Comparison of ENCODE assay signal across 10 mouse cellular contexts in genomic region chr10:7695286-7695685, GRCm38 (mm10). TPM values are rescaled to one million over a fixed set of nuclear protein-coding genes. Genes with fewer than 3 reads are reported as not detected.
DNase-seq lines count a peak whose midpoint lies in the region; ATAC-seq and TF ChIP-seq lines count a peak whose summit lies in the region.
"Had no signal": no experiment of that assay in that cellular context is flagged by ENCODE, and none has a peak within 500 bp of the region (broad histone marks: within the 10 kb centered on the region; RNA-seq: fewer than 3 reads in every experiment).

No protein-coding gene starts in this region.

- intact Hi-C loops in left cerebral cortex, postnatal 36 days (cut with DNase I) = no loop called here

- no peaks in the 10 kb centered on the region for H3K4me1 ChIP-seq in intestine, postnatal 0 days (replicated peaks; ENCODE audit: control insufficient read depth, insufficient read depth, low read length)
- no peaks in the 10 kb centered on the region for H3K4me1 ChIP-seq in intestine, embryonic 15.5 days (replicated peaks)
- no peaks in the 10 kb centered on the region for H3K4me1 ChIP-seq in hindbrain, embryonic 12.5 days
- no peaks in the 10 kb centered on the region for H3K4me1 ChIP-seq in kidney, embryonic 14.5 days (ENCODE audit: control insufficient read depth, insufficient read depth, low read length)

- H3K27me3 ChIP-seq in intestine, postnatal 0 days (replicated peaks; ENCODE audit: control insufficient read depth, insufficient read depth, low read length) = no peaks in the 10 kb centered on the region
- no peaks in the 10 kb centered on the region for H3K27me3 ChIP-seq in intestine, embryonic 15.5 days (replicated peaks)
- H3K27me3 ChIP-seq in splenic B cell, adult 2 months (ENCODE audit: control insufficient read depth, insufficient read depth, low read length, poor library complexity, severe bottlenecking) = no peaks in the 10 kb centered on the region
- H3K27me3 ChIP-seq in hindbrain, embryonic 12.5 days = no peaks in the 10 kb centered on the region
- H3K27me3 ChIP-seq in kidney, embryonic 14.5 days (ENCODE audit: control insufficient read depth, insufficient read depth, low read length) = no peaks in the 10 kb centered on the region

- TF ChIP-seq CTCF in intestine, postnatal 0 days (IDR thresholded peaks at IDR 0.05; ENCODE audit: low read depth) = peak; percentile 32
- peak; percentile 22; the same call in 1 of the 2 replicates for TF ChIP-seq CTCF in brain, embryonic 14.5 days (IDR thresholded peaks at IDR 0.05; ENCODE audit: borderline replicate concordance, extremely low read depth, insufficient read depth, insufficient read length)

- no peak overlapping the region for H3K4me2 ChIP-seq in intestine, postnatal 0 days (replicated peaks; ENCODE audit: low read depth)
- no peak overlapping the region for H3K4me2 ChIP-seq in intestine, embryonic 15.5 days (replicated peaks)
- no peak overlapping the region for H3K4me2 ChIP-seq in hindbrain, embryonic 12.5 days (replicated peaks)
- no peak overlapping the region for H3K4me2 ChIP-seq in kidney, embryonic 14.5 days (replicated peaks; ENCODE audit: low read depth, low read length)

- TF ChIP-seq POLR2A in brain, embryonic 14.5 days (IDR thresholded peaks at IDR 0.05; ENCODE audit: borderline replicate concordance, extremely low read depth, insufficient read depth, insufficient read length, poor library complexity, severe bottlenecking) = no peak

- no peak for ATAC-seq in intestine, postnatal 0 days
- ATAC-seq in intestine, embryonic 15.5 days = no peak
- ATAC-seq in hindbrain, embryonic 12.5 days (ENCODE audit: low FRiP score) = no peak
- ATAC-seq in kidney, embryonic 14.5 days (ENCODE audit: low FRiP score, low TSS enrichment) = no peak

- H3K4me3 ChIP-seq in intestine, postnatal 0 days (ENCODE audit: low read depth, low read length) = no peak overlapping the region
- no peak overlapping the region for H3K4me3 ChIP-seq in intestine, embryonic 15.5 days (replicated peaks)
- no peak overlapping the region for H3K4me3 ChIP-seq in hindbrain, embryonic 12.5 days
- no peak overlapping the region for H3K4me3 ChIP-seq in kidney, embryonic 14.5 days (ENCODE audit: low read length)

- H3K27ac ChIP-seq in intestine, postnatal 0 days (ENCODE audit: low read depth, low read length) = no peak overlapping the region
- no peak overlapping the region for H3K27ac ChIP-seq in intestine, embryonic 15.5 days
- H3K27ac ChIP-seq in hindbrain, embryonic 12.5 days = no peak overlapping the region
- no peak overlapping the region for H3K27ac ChIP-seq in kidney, embryonic 14.5 days (ENCODE audit: low read depth, low read length)

- DNase-seq in CD4-positive helper T cell, adult 2 months (ENCODE audit: low read depth, low spot score) = peak; percentile 38
- no peak for DNase-seq in brain, embryonic 14.5 days (ENCODE audit: low read depth)
- DNase-seq in splenic B cell, adult 2 months (ENCODE audit: low read depth, low spot score) = peak; percentile 41
- DNase-seq in left cerebral cortex, postnatal 36 days (ENCODE audit: low spot score in 2 of 2) = no peak
- DNase-seq: adrenal gland, adult 2 months; cerebellum, adult 18-20 months had no signal

- no peak overlapping the region for H3K9ac ChIP-seq in intestine, postnatal 0 days (ENCODE audit: low read depth, low read length)
- H3K9ac ChIP-seq in intestine, embryonic 15.5 days = no peak overlapping the region
- no peak overlapping the region for H3K9ac ChIP-seq in hindbrain, embryonic 12.5 days
- no peak overlapping the region for H3K9ac ChIP-seq in kidney, embryonic 14.5 days (ENCODE audit: low read depth, low read length)

- H3K36me3 ChIP-seq in intestine, postnatal 0 days (ENCODE audit: control insufficient read depth, insufficient read depth) = peaks cover 64% of the 10 kb centered on the region
- peaks cover 36% of the 10 kb centered on the region for H3K36me3 ChIP-seq in intestine, embryonic 15.5 days
- peaks cover 17% of the 10 kb centered on the region; the same call in 1 of the 2 replicates for H3K36me3 ChIP-seq in splenic B cell, adult 2 months (ENCODE audit: control insufficient read depth, insufficient read depth, low read length, poor library complexity, severe bottlenecking)
- peaks cover 79% of the 10 kb centered on the region for H3K36me3 ChIP-seq in hindbrain, embryonic 12.5 days
- H3K36me3 ChIP-seq in kidney, embryonic 14.5 days (ENCODE audit: control insufficient read depth, insufficient read depth, low read length) = peaks cover 76% of the 10 kb centered on the region

- H3K9me3 ChIP-seq in intestine, postnatal 0 days (ENCODE audit: control insufficient read depth) = no peaks in the 10 kb centered on the region
- H3K9me3 ChIP-seq in intestine, embryonic 15.5 days = no peaks in the 10 kb centered on the region
- no peaks in the 10 kb centered on the region for H3K9me3 ChIP-seq in hindbrain, embryonic 12.5 days (replicated peaks)
- H3K9me3 ChIP-seq in kidney, embryonic 14.5 days (ENCODE audit: control insufficient read depth, low read length) = no peaks in the 10 kb centered on the region

RNA-seq across cellular contexts. Expression of gene Lats1, which starts 14.3 kb away (rescaled TPM):
- 5.5 and 6.6 TPM in 2 replicates for polyA plus RNA-seq in intestine, postnatal 0 days (2015; fragmentation: Nextera tagmentation; extraction: Ambion mirVana)
- polyA plus RNA-seq in intestine, embryonic 15.5 days (2015; fragmentation: Nextera tagmentation; extraction: Ambion mirVana) = 8.2 and 8.4 TPM in 2 replicates
- polyA plus RNA-seq in brain, embryonic 14.5 days (2012; rRNA removed) = 26.6 and 32.1 TPM in 2 replicates
- 10 to 100 TPM; 30.3 to 34.3 TPM for total RNA-seq in left cerebral cortex, postnatal 36 days (2021)
- 16.4 and 17.0 TPM in 2 replicates for polyA plus RNA-seq in hindbrain, embryonic 12.5 days (2016; fragmentation: Nextera tagmentation; extraction: Ambion mirVana)
- polyA plus RNA-seq in kidney, embryonic 14.5 days (2014; fragmentation: Nextera tagmentation; extraction: Ambion mirVana) = 8.7 and 17.2 TPM in 2 replicates

RNA-seq across cellular contexts. Expression of gene Pcmt1, which starts 14.3 kb away (rescaled TPM):
- polyA plus RNA-seq in intestine, postnatal 0 days (2015; fragmentation: Nextera tagmentation; extraction: Ambion mirVana) = 80.9 and 82.5 TPM in 2 replicates
- 114 TPM in 2 replicates for polyA plus RNA-seq in intestine, embryonic 15.5 days (2015; fragmentation: Nextera tagmentation; extraction: Ambion mirVana)
- polyA plus RNA-seq in brain, embryonic 14.5 days (2012; rRNA removed) = 76.2 and 79.2 TPM in 2 replicates
- total RNA-seq in left cerebral cortex, postnatal 36 days (2021) = 100 to 1,000 TPM; 179 to 195 TPM
- 136 and 137 TPM in 2 replicates for polyA plus RNA-seq in hindbrain, embryonic 12.5 days (2016; fragmentation: Nextera tagmentation; extraction: Ambion mirVana)
- polyA plus RNA-seq in kidney, embryonic 14.5 days (2014; fragmentation: Nextera tagmentation; extraction: Ambion mirVana) = 109 TPM in 2 replicates

RNA-seq across cellular contexts. Expression of gene Nup43, which starts 28.0 kb away (rescaled TPM):
- polyA plus RNA-seq in intestine, postnatal 0 days (2015; fragmentation: Nextera tagmentation; extraction: Ambion mirVana) = 11.4 and 14.2 TPM in 2 replicates
- polyA plus RNA-seq in intestine, embryonic 15.5 days (2015; fragmentation: Nextera tagmentation; extraction: Ambion mirVana) = 48.9 and 51.2 TPM in 2 replicates
- polyA plus RNA-seq in brain, embryonic 14.5 days (2012; rRNA removed) = 25.2 and 35.0 TPM in 2 replicates
- 1 to 10 TPM; 4.4 to 4.5 TPM for total RNA-seq in left cerebral cortex, postnatal 36 days (2021)
- 40.6 and 42.2 TPM in 2 replicates for polyA plus RNA-seq in hindbrain, embryonic 12.5 days (2016; fragmentation: Nextera tagmentation; extraction: Ambion mirVana)
- 70.1 and 71.3 TPM in 2 replicates for polyA plus RNA-seq in kidney, embryonic 14.5 days (2014; fragmentation: Nextera tagmentation; extraction: Ambion mirVana)

RNA-seq across cellular contexts. Expression of gene Katna1, which starts 30.5 kb away (rescaled TPM):
- polyA plus RNA-seq in intestine, postnatal 0 days (2015; fragmentation: Nextera tagmentation; extraction: Ambion mirVana) = 33.0 and 37.1 TPM in 2 replicates
- 52.6 and 57.9 TPM in 2 replicates for polyA plus RNA-seq in intestine, embryonic 15.5 days (2015; fragmentation: Nextera tagmentation; extraction: Ambion mirVana)
- 13.6 and 17.5 TPM in 2 replicates for polyA plus RNA-seq in brain, embryonic 14.5 days (2012; rRNA removed)
- 10 to 100 TPM; 12.4 to 17.5 TPM for total RNA-seq in left cerebral cortex, postnatal 36 days (2021)
- 48.2 and 51.5 TPM in 2 replicates for polyA plus RNA-seq in hindbrain, embryonic 12.5 days (2016; fragmentation: Nextera tagmentation; extraction: Ambion mirVana)
- polyA plus RNA-seq in kidney, embryonic 14.5 days (2014; fragmentation: Nextera tagmentation; extraction: Ambion mirVana) = 49.4 and 63.7 TPM in 2 replicates

Comparison
In these comparisons a context has a peak if more than half of its experiments do, and no peak if none do; other contexts are left out.
1. DNase-seq: peak in CD4-positive helper T cell, adult 2 months (single experiment) and splenic B cell, adult 2 months (single experiment); none in brain, embryonic 14.5 days (single experiment) and left cerebral cortex, postnatal 36 days (0 of 2).